In genomic region chr5:72601006-72601405, GRCm38 (mm10) we compare ENCODE assay signal across 9 mouse cellular contexts. TPM values are rescaled to one million over a fixed set of nuclear protein-coding genes. Genes with fewer than 3 reads are reported as not detected.
DNase-seq lines count a peak whose midpoint lies in the region; ATAC-seq and TF ChIP-seq lines count a peak whose summit lies in the region.
"Had no signal": no experiment of that assay in that cellular context is flagged by ENCODE, and none has a peak within 500 bp of the region (broad histone marks: within the 10 kb centered on the region; RNA-seq: fewer than 3 reads in every experiment).

No protein-coding gene starts in this region.

- no peak overlapping the region for H3K4me2 ChIP-seq in hindbrain, embryonic 13.5 days
- H3K4me2 ChIP-seq: embryonic facial prominence, embryonic 13.5 days had no signal

- DNase-seq in hindbrain, embryonic 10.5 days (ENCODE audit: low spot score) = peak; percentile 53
- peak; percentile 45 for DNase-seq in c-Kit-positive CD71-negative TER-119-negative erythroid progenitor cells, embryonic 14.5 days (ENCODE audit: low read depth)
- peak; percentile 78 for DNase-seq in heart, embryonic 10.5 days (ENCODE audit: low spot score)
- DNase-seq in kidney, postnatal 14 days = peak; percentile 77
- peak; percentile 57 for DNase-seq in thymus, postnatal 0 days (ENCODE audit: low spot score)

- peak; percentile 60 for TF ChIP-seq CTCF in ES-Bruce4 (IDR thresholded peaks at IDR 0.05; ENCODE audit: low read depth, low read length)

- H3K36me3 ChIP-seq in hindbrain, embryonic 10.5 days = no peaks in the 10 kb centered on the region
- H3K36me3 ChIP-seq in hindbrain, embryonic 13.5 days = no peaks in the 10 kb centered on the region
- H3K36me3 ChIP-seq in ES-Bruce4 (ENCODE audit: control insufficient read depth, insufficient read depth, low read length, poor library complexity, severe bottlenecking) = no peaks in the 10 kb centered on the region
- no peaks in the 10 kb centered on the region for H3K36me3 ChIP-seq in heart, embryonic 10.5 days
- H3K36me3 ChIP-seq: embryonic facial prominence, embryonic 13.5 days had no signal

- no peak overlapping the region for H3K4me3 ChIP-seq in hindbrain, embryonic 10.5 days
- H3K4me3 ChIP-seq in hindbrain, embryonic 13.5 days = no peak overlapping the region
- H3K4me3 ChIP-seq in ES-Bruce4 (ENCODE audit: low read depth, low read length) = no peak overlapping the region
- H3K4me3 ChIP-seq in heart, embryonic 10.5 days = no peak overlapping the region
- H3K4me3 ChIP-seq: embryonic facial prominence, embryonic 13.5 days had no signal

- H3K9ac ChIP-seq in hindbrain, embryonic 13.5 days = no peak overlapping the region
- no peak overlapping the region for H3K9ac ChIP-seq in ES-Bruce4 (ENCODE audit: low read depth, poor library complexity, severe bottlenecking)
- H3K9ac ChIP-seq: embryonic facial prominence, embryonic 13.5 days had no signal

- H3K4me1 ChIP-seq in hindbrain, embryonic 10.5 days (replicated peaks) = no peaks in the 10 kb centered on the region
- H3K4me1 ChIP-seq in hindbrain, embryonic 13.5 days (replicated peaks) = no peaks in the 10 kb centered on the region
- H3K4me1 ChIP-seq in ES-Bruce4 (ENCODE audit: control insufficient read depth, insufficient read depth, low read length) = no peaks in the 10 kb centered on the region
- no peaks in the 10 kb centered on the region for H3K4me1 ChIP-seq in heart, embryonic 10.5 days
- H3K4me1 ChIP-seq: embryonic facial prominence, embryonic 13.5 days had no signal

- WGBS in hindbrain, embryonic 10.5 days = 16% methylated on average over 5 of the region's 5 CpGs
- 10% methylated on average over 5 of the region's 5 CpGs for WGBS in hindbrain, embryonic 13.5 days
- 12% methylated on average over 5 of the region's 5 CpGs for WGBS in heart, embryonic 10.5 days

- H3K27ac ChIP-seq in hindbrain, embryonic 10.5 days = no peak overlapping the region
- no peak overlapping the region for H3K27ac ChIP-seq in hindbrain, embryonic 13.5 days
- no peak overlapping the region for H3K27ac ChIP-seq in ES-Bruce4 (ENCODE audit: insufficient read depth, low read length)
- no peak overlapping the region for H3K27ac ChIP-seq in heart, embryonic 10.5 days
- H3K27ac ChIP-seq: embryonic facial prominence, embryonic 13.5 days had no signal

- ATAC-seq in hindbrain, embryonic 13.5 days (ENCODE audit: low FRiP score) = no peak
- ATAC-seq in megakaryocyte progenitor cell, adult 5-6 weeks (replicated peaks; ENCODE audit: poor library complexity) = peak; percentile 96

- H3K9me3 ChIP-seq in hindbrain, embryonic 10.5 days = no peaks in the 10 kb centered on the region
- no peaks in the 10 kb centered on the region for H3K9me3 ChIP-seq in hindbrain, embryonic 13.5 days
- H3K9me3 ChIP-seq in ES-Bruce4 (replicated peaks; ENCODE audit: control insufficient read depth, insufficient read depth, low read length, poor library complexity, severe bottlenecking) = no peaks in the 10 kb centered on the region; the same call in 1 of the 2 replicates
- no peaks in the 10 kb centered on the region for H3K9me3 ChIP-seq in heart, embryonic 10.5 days
- H3K9me3 ChIP-seq: embryonic facial prominence, embryonic 13.5 days had no signal

- no peak for TF ChIP-seq EP300 in ES-Bruce4 (IDR thresholded peaks at IDR 0.05; ENCODE audit: insufficient read depth, low read depth, low read length)

- no peak for TF ChIP-seq POLR2A in ES-Bruce4 (IDR thresholded peaks at IDR 0.05; ENCODE audit: insufficient read depth, low read length)

- H3K27me3 ChIP-seq in hindbrain, embryonic 10.5 days (ENCODE audit: insufficient read depth, poor library complexity, severe bottlenecking) = no peaks in the 10 kb centered on the region
- no peaks in the 10 kb centered on the region for H3K27me3 ChIP-seq in hindbrain, embryonic 13.5 days
- no peaks in the 10 kb centered on the region for H3K27me3 ChIP-seq in ES-Bruce4 (ENCODE audit: control insufficient read depth, insufficient read depth, low read length, poor library complexity, severe bottlenecking)
- no peaks in the 10 kb centered on the region for H3K27me3 ChIP-seq in heart, embryonic 10.5 days (ENCODE audit: insufficient read depth, poor library complexity, severe bottlenecking)
- H3K27me3 ChIP-seq: embryonic facial prominence, embryonic 13.5 days had no signal

RNA-seq across cellular contexts. Expression of gene Gm5868, which starts 13.7 kb away (rescaled TPM):
- polyA plus RNA-seq in hindbrain, embryonic 10.5 days (2016; fragmentation: Nextera tagmentation; extraction: Ambion mirVana) = 3.2 and 7.0 TPM in 2 replicates
- polyA plus RNA-seq in hindbrain, embryonic 13.5 days (2015; fragmentation: Nextera tagmentation; extraction: Ambion mirVana) = 7.6 and 7.8 TPM in 2 replicates
- 0.58 TPM in 1 of 2 replicates, not detected in the other for polyA plus RNA-seq in ES-Bruce4 (2011; ENCODE audit: insufficient read depth, insufficient read length, low read depth, missing spikeins)
- 0.43 and 1.3 TPM in 2 replicates for polyA plus RNA-seq in heart, embryonic 10.5 days (2016; fragmentation: Nextera tagmentation; extraction: Ambion mirVana)
- total RNA-seq in megakaryocyte progenitor cell, adult 5-6 weeks (2015) = not detected in 2 replicates
- total RNA-seq in megakaryocyte progenitor cell, adult 5-6 weeks (2017) = not detected in 2 replicates
- polyA plus RNA-seq in thymus, postnatal 0 days (2015; fragmentation: Nextera tagmentation; extraction: Ambion mirVana) = not detected in 2 replicates

RNA-seq across cellular contexts. Expression of gene Zar1, which starts 20.0 kb away (rescaled TPM):
- 0.40 and 1.8 TPM in 2 replicates for polyA plus RNA-seq in hindbrain, embryonic 10.5 days (2016; fragmentation: Nextera tagmentation; extraction: Ambion mirVana)
- polyA plus RNA-seq in hindbrain, embryonic 13.5 days (2015; fragmentation: Nextera tagmentation; extraction: Ambion mirVana) = 3.4 and 3.7 TPM in 2 replicates
- polyA plus RNA-seq in ES-Bruce4 (2011; ENCODE audit: insufficient read depth, insufficient read length, low read depth, missing spikeins) = not detected in 2 replicates
- polyA plus RNA-seq in heart, embryonic 10.5 days (2016; fragmentation: Nextera tagmentation; extraction: Ambion mirVana) = 0.38 and 1.7 TPM in 2 replicates
- total RNA-seq in megakaryocyte progenitor cell, adult 5-6 weeks (2015) = not detected in 2 replicates
- not detected in 2 replicates for total RNA-seq in megakaryocyte progenitor cell, adult 5-6 weeks (2017)
- 1.0 and 1.2 TPM in 2 replicates for polyA plus RNA-seq in thymus, postnatal 0 days (2015; fragmentation: Nextera tagmentation; extraction: Ambion mirVana)

RNA-seq across cellular contexts. Expression of gene Nfxl1, which starts 41.5 kb away (rescaled TPM):
- 14.9 and 18.1 TPM in 2 replicates for polyA plus RNA-seq in hindbrain, embryonic 10.5 days (2016; fragmentation: Nextera tagmentation; extraction: Ambion mirVana)
- polyA plus RNA-seq in hindbrain, embryonic 13.5 days (2015; fragmentation: Nextera tagmentation; extraction: Ambion mirVana) = 14.5 and 15.6 TPM in 2 replicates
- polyA plus RNA-seq in ES-Bruce4 (2011; ENCODE audit: insufficient read depth, insufficient read length, low read depth, missing spikeins) = 43.5 and 57.4 TPM in 2 replicates
- polyA plus RNA-seq in heart, embryonic 10.5 days (2016; fragmentation: Nextera tagmentation; extraction: Ambion mirVana) = 14.1 and 19.7 TPM in 2 replicates
- 15.3 and 21.6 TPM in 2 replicates for total RNA-seq in megakaryocyte progenitor cell, adult 5-6 weeks (2015)
- 13.0 and 25.4 TPM in 2 replicates for total RNA-seq in megakaryocyte progenitor cell, adult 5-6 weeks (2017)
- 9.1 TPM in 2 replicates for polyA plus RNA-seq in thymus, postnatal 0 days (2015; fragmentation: Nextera tagmentation; extraction: Ambion mirVana)

RNA-seq across cellular contexts. Expression of gene Cnga1, which starts 43.1 kb away (rescaled TPM):
- not detected in 2 replicates for polyA plus RNA-seq in hindbrain, embryonic 10.5 days (2016; fragmentation: Nextera tagmentation; extraction: Ambion mirVana)
- not detected in 2 replicates for polyA plus RNA-seq in hindbrain, embryonic 13.5 days (2015; fragmentation: Nextera tagmentation; extraction: Ambion mirVana)
- 0.30 TPM in 1 of 2 replicates, not detected in the other for polyA plus RNA-seq in ES-Bruce4 (2011; ENCODE audit: insufficient read depth, insufficient read length, low read depth, missing spikeins)
- polyA plus RNA-seq in heart, embryonic 10.5 days (2016; fragmentation: Nextera tagmentation; extraction: Ambion mirVana) = not detected in 2 replicates
- total RNA-seq in megakaryocyte progenitor cell, adult 5-6 weeks (2015) = not detected in 2 replicates
- not detected in 2 replicates for total RNA-seq in megakaryocyte progenitor cell, adult 5-6 weeks (2017)
- 2.0 and 2.1 TPM in 2 replicates for polyA plus RNA-seq in thymus, postnatal 0 days (2015; fragmentation: Nextera tagmentation; extraction: Ambion mirVana)
- polyA plus RNA-seq: embryonic facial prominence, embryonic 13.5 days had no signal

RNA-seq across cellular contexts. Expression of gene Nipal1, which starts 46.6 kb away (rescaled TPM):
- polyA plus RNA-seq in hindbrain, embryonic 10.5 days (2016; fragmentation: Nextera tagmentation; extraction: Ambion mirVana) = 0.44 TPM in 1 of 2 replicates, not detected in the other
- polyA plus RNA-seq in hindbrain, embryonic 13.5 days (2015; fragmentation: Nextera tagmentation; extraction: Ambion mirVana) = 0.48 and 0.58 TPM in 2 replicates
- 0.52 and 0.93 TPM in 2 replicates for polyA plus RNA-seq in ES-Bruce4 (2011; ENCODE audit: insufficient read depth, insufficient read length, low read depth, missing spikeins)
- 0.10 and 0.68 TPM in 2 replicates for polyA plus RNA-seq in heart, embryonic 10.5 days (2016; fragmentation: Nextera tagmentation; extraction: Ambion mirVana)
- not detected in 2 replicates for total RNA-seq in megakaryocyte progenitor cell, adult 5-6 weeks (2015)
- 1.3 TPM in 1 of 2 replicates, not detected in the other for total RNA-seq in megakaryocyte progenitor cell, adult 5-6 weeks (2017)
- 5.0 and 8.4 TPM in 2 replicates for polyA plus RNA-seq in thymus, postnatal 0 days (2015; fragmentation: Nextera tagmentation; extraction: Ambion mirVana)
